Mouse (Mus musculus) embryonic facial prominence, embryonic 11.5 days (tissue): ENCODE results near the gene Inka1. TPM values are rescaled to one million over a fixed set of nuclear protein-coding genes. Genes with fewer than 3 reads are reported as not detected.

Experiments
- ATAC-seq: fragments of 200-750 bp; cut with Nextera tagmentation; replicated peaks from 2 replicates; pipeline ENCODE4 v1.8.0; 2017; ENCODE audit warnings: low read depth; ENCODE audit not compliant: insufficient number of reproducible peaks, low FRiP score, low TSS enrichment
- DNase-seq: peaks from one replicate; pipeline ENCODE4 v3.0.0-alpha.2; 2015; ENCODE audit warnings: low spot score
- H3K27ac ChIP-seq: fragments of 300-500 bp; sonication (generic); replicated peaks from 2 replicates; pipeline ENCODE4 v1.5.1; 2014; ENCODE audit warnings: mild to moderate bottlenecking, low read depth, low read length, control low read depth
- H3K27me3 ChIP-seq: fragments of 300-500 bp; sonication (generic); 2 replicates; pipeline ENCODE4 v1.6.1; 2014; ENCODE audit warnings: mild to moderate bottlenecking, low read length, moderate library complexity, mixed read lengths; ENCODE audit not compliant: control insufficient read depth, insufficient read depth
- H3K36me3 ChIP-seq: fragments of 300-500 bp; sonication (generic); replicated peaks from 2 replicates; pipeline ENCODE4 v1.6.1; 2014; ENCODE audit warnings: low read depth, mild to moderate bottlenecking, low read length, moderate library complexity, mixed read lengths; ENCODE audit not compliant: control insufficient read depth, insufficient read depth
- H3K4me1 ChIP-seq: fragments of 300-500 bp; sonication (generic); 2 replicates; pipeline ENCODE4 v1.6.1; 2014; ENCODE audit warnings: low read length, mixed read lengths; ENCODE audit not compliant: control insufficient read depth, insufficient read depth
- H3K4me2 ChIP-seq: fragments of 300-500 bp; sonication (generic); 2 replicates; pipeline ENCODE4 v1.6.1; 2014; ENCODE audit warnings: low read depth, mild to moderate bottlenecking, control low read depth, low read length, moderate library complexity
- H3K4me3 ChIP-seq: fragments of 300-500 bp; sonication (generic); 2 replicates; pipeline ENCODE4 v1.5.1; 2014; ENCODE audit warnings: low read depth, low read length, control low read depth
- H3K9ac ChIP-seq: fragments of 300-500 bp; sonication (generic); replicated peaks from 2 replicates; pipeline ENCODE4 v1.6.1; 2014; ENCODE audit warnings: mild to moderate bottlenecking, control low read depth, low read length
- H3K9me3 ChIP-seq: fragments of 300-500 bp; sonication (generic); replicated peaks from 2 replicates; pipeline ENCODE4 v1.6.1; 2016; ENCODE audit warnings: mild to moderate bottlenecking, low read length, inconsistent platforms, mixed read lengths; ENCODE audit not compliant: control insufficient read depth
- WGBS: fragments of 180-500 bp; shearing (Covaris S2); extraction: QIAGEN DNeasy Blood & Tissue Kit; methylation state at CpG from one replicate; pipeline ENCODE4 v1.1.7; 2014; 5-methylcytosine and 5-hydroxymethylcytosine counted together
- polyA plus RNA-seq: library from polyadenylated mRNA; unstranded; fragments of >200 nt; fragmentation: Nextera tagmentation; extraction: Ambion mirVana; gene quantifications from 2 replicates; pipeline ENCODE4 v1.2.1, GENCODE M21; 2014

Inka1 gene
- polyA plus RNA-seq, 1 experiment from 2014 or later = 101 TPM

DNA sequence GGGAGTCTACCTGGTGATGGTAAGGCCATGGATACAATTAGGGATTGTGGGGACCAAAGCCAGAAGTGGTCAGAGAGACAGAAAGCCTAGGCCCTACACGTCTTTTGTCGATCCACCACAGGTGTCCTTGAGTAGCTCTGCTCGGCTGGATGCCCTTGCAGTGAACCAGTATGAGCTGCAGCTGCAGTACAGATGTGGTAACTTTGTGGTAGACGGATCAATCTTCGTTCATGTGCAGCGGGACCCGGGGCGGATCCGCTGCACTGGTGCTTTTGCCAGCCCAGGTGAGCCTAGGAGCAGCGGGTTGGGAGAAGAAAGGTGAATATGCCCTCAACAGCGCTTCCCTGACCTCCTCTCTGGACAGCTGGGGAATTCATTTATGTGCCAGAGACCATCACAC lies 7.3 kb upstream of the Inka1 start:
- H3K27ac ChIP-seq = no peak overlapping the region
- no peak overlapping the region for H3K9ac ChIP-seq
- ATAC-seq (no peak), DNase-seq (no peak)
- H3K9me3 ChIP-seq = no peaks in the 10 kb centered on the region
- H3K4me2 ChIP-seq = no peak overlapping the region
- H3K4me1 ChIP-seq = no peaks in the 10 kb centered on the region
- 86% methylated on average over 11 of the region's 11 CpGs for WGBS
- no peak overlapping the region for H3K4me3 ChIP-seq
- H3K27me3 ChIP-seq = no peaks in the 10 kb centered on the region
- H3K36me3 ChIP-seq = no peaks in the 10 kb centered on the region

DNA sequence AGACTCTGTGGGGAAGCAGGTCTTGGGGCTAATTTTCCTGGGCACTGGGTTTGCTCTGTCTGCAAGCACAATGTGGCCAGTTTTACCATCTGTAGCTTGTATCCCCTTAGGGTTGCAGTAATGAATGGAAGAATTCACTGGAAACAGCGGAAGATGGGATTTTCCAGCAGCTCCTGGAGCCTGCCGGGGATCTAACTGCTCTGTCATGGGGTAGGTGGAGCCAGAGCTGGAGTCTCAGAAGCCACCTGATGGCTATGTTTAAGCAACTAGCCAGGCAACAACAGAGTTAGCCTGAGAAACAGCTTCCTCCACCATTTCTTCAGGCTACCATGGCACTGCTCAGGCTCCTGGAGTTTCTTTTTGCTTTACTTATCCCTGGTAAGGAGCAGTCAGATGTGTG lies 6.5 kb upstream of the Inka1 start, which contains the start of gene Cdhr4:
Cdhr4 (plus strand) TSS at position 301 of the 400 bp plus-strand sequence.
- H3K4me3 ChIP-seq = no peak within 1 kb of the TSS
- DNase-seq (no peak), ATAC-seq (no peak)
- H3K9me3 ChIP-seq = no peaks in the 10 kb centered on the region
- no peaks in the 10 kb centered on the region for H3K4me1 ChIP-seq
- no peak within 1 kb of the TSS for H3K27ac ChIP-seq
- no peaks in the 10 kb centered on the region for H3K36me3 ChIP-seq
- no peak within 1 kb of the TSS for H3K9ac ChIP-seq
- no peaks in the 10 kb centered on the region for H3K27me3 ChIP-seq
- WGBS = 32% methylated on average over 2 of the region's 2 CpGs
- no peak within 1 kb of the TSS for H3K4me2 ChIP-seq

DNA sequence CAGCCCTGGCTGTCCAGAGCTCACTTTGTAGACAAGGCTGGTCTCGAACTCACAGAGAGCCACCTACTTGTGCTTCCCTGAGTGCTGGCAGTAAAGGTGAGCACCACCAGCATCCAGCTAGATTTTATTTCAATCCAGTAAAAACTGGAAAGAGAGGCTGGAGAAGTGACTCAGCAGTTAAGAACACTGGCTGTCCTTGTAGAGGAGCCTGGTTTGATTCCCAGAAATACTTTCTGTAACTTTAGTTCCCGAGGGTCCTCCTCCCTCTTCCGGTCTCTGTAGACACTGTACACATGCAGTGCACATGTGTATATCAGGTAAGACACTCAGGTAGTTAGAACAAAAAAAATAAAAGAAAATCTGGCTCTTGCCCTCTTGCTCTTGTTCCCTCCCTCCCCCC lies 2.3 kb upstream of the Inka1 start:
- no peak for ATAC-seq
- Histone ChIP-seq H3K4me1 (no peaks in the 10 kb centered on the region), H3K4me3 (no peak overlapping the region), H3K9ac (no peak overlapping the region), H3K36me3 (no peaks in the 10 kb centered on the region), H3K27ac (no peak overlapping the region), H3K9me3 (no peaks in the 10 kb centered on the region), H3K27me3 (no peaks in the 10 kb centered on the region), H3K4me2 (no peak overlapping the region)
- WGBS = 51% methylated on average over 3 of the region's 3 CpGs
- DNase-seq = peak; percentile 27

DNA sequence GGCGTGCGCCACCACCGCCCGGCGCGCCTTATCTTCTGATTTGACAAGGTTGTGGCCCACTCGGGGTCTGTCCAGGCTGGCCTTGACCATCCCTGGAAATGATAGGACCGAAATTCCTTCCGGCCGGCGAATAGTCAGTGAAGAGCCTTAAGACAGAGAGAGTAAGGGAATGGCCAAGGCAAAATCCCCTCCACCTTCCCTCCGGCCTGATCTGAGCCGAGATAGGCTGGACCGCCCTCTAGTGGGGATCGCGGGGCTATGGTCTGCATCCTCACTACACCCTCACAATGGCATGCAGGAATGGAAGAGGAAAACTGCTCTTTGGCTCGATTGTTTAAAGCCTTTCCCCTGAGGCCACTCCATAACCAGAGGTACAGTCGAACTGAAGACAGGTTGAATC lies 697 bp upstream of the Inka1 start:
- Histone ChIP-seq H3K4me1 (peaks cover 5% of the 10 kb centered on the region; the same call in 1 of the 2 replicates), H3K9ac (peak overlapping the region; percentile 83; the same call in 1 of the 2 replicates), H3K4me2 (peak overlapping the region; percentile 76), H3K36me3 (no peaks in the 10 kb centered on the region), H3K27me3 (no peaks in the 10 kb centered on the region), H3K27ac (peak overlapping the region; percentile 100), H3K4me3 (peak overlapping the region; percentile 73), H3K9me3 (no peaks in the 10 kb centered on the region)
- 5% methylated on average over 18 of the region's 18 CpGs for WGBS
- DNase-seq (peak; percentile 91), ATAC-seq (0 out of 2 replicates have a peak, but pooled peaks have one; percentile 16)

DNA sequence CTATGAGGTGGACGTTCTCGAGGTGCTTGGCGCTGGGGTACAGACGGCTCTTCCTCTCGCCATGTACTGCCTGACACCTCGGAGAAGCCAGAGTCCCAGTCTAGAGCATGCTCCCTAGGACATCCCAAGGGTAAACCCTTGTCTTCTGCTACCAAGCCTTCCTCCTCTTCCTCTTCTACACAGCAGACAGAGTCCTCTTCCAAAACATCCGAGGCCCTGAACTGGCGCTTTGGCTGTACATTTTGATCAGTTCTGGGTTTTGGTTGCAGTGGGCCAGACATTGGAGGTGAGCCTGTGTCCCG lies 974 bp downstream of the Inka1 start:
- H3K4me2 ChIP-seq = peak overlapping the region; percentile 76
- H3K9me3 ChIP-seq = no peaks in the 10 kb centered on the region
- H3K4me3 ChIP-seq = peak overlapping the region; percentile 73
- no peak for DNase-seq
- H3K27me3 ChIP-seq = no peaks in the 10 kb centered on the region
- peak overlapping the region; percentile 100 for H3K27ac ChIP-seq
- H3K9ac ChIP-seq = peak overlapping the region; percentile 83
- H3K4me1 ChIP-seq = peaks cover 13% of the 10 kb centered on the region
- 22% methylated on average over 9 of the region's 9 CpGs for WGBS
- ATAC-seq = no peak
- H3K36me3 ChIP-seq = no peaks in the 10 kb centered on the region

DNA sequence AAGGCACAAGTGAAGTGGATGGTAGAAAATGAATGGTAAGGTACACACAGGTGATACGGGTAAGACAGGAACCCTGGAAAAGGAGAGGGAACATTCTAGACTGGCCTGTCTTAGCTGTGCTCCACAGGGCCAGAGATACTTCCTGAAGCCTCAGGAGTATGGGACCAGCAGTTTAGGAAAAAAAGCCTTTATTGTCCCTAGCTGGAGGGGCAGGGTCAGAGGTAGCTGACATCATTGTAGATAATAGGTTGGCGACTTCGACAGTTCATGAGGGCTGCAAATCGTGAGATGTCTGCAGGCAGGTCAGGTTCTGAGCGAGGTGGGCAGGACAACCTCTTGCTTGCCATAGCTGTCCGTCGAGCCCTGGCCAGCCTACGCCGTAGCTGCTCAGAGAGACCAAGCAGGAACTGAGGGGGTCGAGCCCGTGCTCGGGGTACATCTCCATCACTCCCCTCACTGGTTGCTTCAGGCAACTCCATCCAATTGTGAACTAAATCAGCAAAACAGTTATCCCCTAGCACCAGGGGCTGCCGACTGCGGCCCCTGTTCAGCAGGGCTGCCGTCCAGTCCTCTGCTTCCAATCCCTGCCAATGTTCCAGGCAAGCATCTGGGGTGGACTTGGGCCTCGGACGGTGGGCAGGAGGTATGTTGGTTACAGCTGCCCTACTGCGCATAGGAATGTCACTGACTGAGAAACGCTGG lies 1.5 kb downstream of the Inka1 start:
- Histone ChIP-seq H3K27me3 (no peaks in the 10 kb centered on the region), H3K9ac (peak overlapping the region; percentile 83), H3K27ac (peak overlapping the region; percentile 100), H3K4me2 (peak overlapping the region; percentile 76), H3K36me3 (no peaks in the 10 kb centered on the region), H3K9me3 (no peaks in the 10 kb centered on the region), H3K4me3 (peak overlapping the region; percentile 73), H3K4me1 (peaks cover 13% of the 10 kb centered on the region)
- DNase-seq = peak; percentile 21
- no peak for ATAC-seq
- WGBS = 39% methylated on average over 19 of the region's 19 CpGs

DNA sequence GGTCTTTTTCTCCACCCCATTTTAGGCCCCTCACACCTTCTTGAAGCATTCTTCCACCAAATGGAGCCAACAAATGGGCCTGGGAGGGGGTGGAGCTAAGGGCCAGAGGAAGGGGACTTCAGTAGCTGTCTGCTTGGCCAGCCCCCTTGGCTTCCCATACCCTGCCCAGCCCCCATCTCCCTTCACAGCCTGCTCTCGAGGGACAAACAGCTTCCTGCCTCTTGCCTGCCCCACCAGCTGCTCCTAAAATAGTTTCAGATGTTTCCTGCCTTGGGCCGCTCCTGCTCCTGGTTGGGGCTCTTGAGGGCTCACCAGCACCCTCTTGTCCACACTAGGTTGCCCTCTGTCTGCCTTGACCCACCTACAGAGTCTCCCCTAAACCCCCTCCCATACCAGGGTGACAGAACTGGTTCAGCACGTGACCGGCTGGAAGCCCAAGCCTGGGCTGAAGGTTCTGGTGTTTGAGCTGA lies 2.2 kb downstream of the Inka1 start:
- Histone ChIP-seq H3K9ac (peak overlapping the region; percentile 64), H3K4me2 (peak overlapping the region; percentile 76), H3K27ac (peak overlapping the region; percentile 100), H3K27me3 (no peaks in the 10 kb centered on the region), H3K9me3 (no peaks in the 10 kb centered on the region), H3K4me3 (peak overlapping the region; percentile 73), H3K36me3 (no peaks in the 10 kb centered on the region), H3K4me1 (peaks cover 13% of the 10 kb centered on the region)
- peak; percentile 95 for DNase-seq
- 10% methylated on average over 4 of the region's 4 CpGs for WGBS
- peak; percentile 64 for ATAC-seq

DNA sequence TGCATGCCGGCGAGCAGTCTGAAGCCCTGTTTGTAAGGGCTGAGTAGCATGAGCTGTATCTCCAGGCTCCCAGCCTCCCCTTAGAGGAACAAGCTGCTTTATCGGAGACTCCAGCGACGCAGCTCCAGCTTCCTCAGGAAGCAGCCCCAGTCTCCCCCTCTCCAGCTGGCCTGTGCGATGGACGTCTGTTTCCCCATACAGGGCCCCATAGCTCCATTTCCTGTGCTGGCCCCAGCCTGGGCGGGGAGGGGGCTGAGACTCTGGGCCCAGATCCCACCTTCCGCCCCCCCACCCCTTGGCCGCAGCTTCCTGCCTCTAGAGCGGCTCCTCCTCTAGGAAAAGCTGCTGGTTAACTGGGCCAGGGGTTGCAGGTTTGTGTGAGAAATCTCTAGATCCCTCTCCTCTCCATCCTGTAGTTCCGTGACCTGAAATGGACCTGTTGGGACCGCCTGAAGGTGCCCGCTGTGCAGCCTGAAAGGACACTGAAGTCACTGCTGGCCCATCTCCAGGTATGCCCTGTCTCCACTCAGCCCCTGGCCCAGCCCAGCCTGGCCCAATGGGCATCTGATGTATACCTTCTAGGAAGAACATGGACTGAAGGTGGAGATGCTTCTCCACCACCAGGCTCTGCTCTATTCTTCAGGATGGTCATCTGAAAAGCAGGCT lies 2.9 kb downstream of the Inka1 start, which contains the start of gene Gm20661:
Gm20661 (plus strand) TSS at position 378 of the 666 bp plus-strand sequence.
- ATAC-seq (peak; percentile 53), DNase-seq (peak; percentile 93)
- H3K9ac ChIP-seq = peak within 1 kb of the TSS; percentile 64
- H3K4me2 ChIP-seq = peak within 1 kb of the TSS; percentile 76
- no peaks in the 10 kb centered on the region for H3K27me3 ChIP-seq
- WGBS = 24% methylated on average over 14 of the region's 14 CpGs
- H3K9me3 ChIP-seq = no peaks in the 10 kb centered on the region
- peak within 1 kb of the TSS; percentile 73 for H3K4me3 ChIP-seq
- no peaks in the 10 kb centered on the region for H3K36me3 ChIP-seq
- peaks cover 13% of the 10 kb centered on the region for H3K4me1 ChIP-seq
- peak within 1 kb of the TSS; percentile 100 for H3K27ac ChIP-seq
